Mouse (Mus musculus): ENCODE measurements around the gene Mrgbp.

GRCm38 (mm10) chr2:180533237-180533636, 47.9 kb upstream of the Mrgbp start:
- no peak for TF ChIP-seq POLR2A (IDR thresholded peaks at IDR 0.05; ENCODE audit: control insufficient read depth, extremely low read depth, insufficient read depth, low read length, poor library complexity)
- no peak for TF ChIP-seq CTCF (IDR thresholded peaks at IDR 0.05; ENCODE audit: borderline replicate concordance, control insufficient read depth, extremely low read depth, insufficient read depth, low read length, poor library complexity)
